ENCODE assay signal across 24 mouse cellular contexts in genomic region chr14:120728107-120728506, GRCm38 (mm10).
DNase-seq lines count a peak whose midpoint lies in the region; ATAC-seq and TF ChIP-seq lines count a peak whose summit lies in the region.
"Had no signal": no experiment of that assay in that cellular context is flagged by ENCODE, and none has a peak within 500 bp of the region (broad histone marks: within the 10 kb centered on the region; RNA-seq: fewer than 3 reads in every experiment).

No protein-coding gene starts in this region.

- dilution Hi-C loops in CH12.LX (cut with MboI; ENCODE audit: extremely low pct_ligation_motif_present, extremely low pct_unique_long_range_greater_than_20kb, low sequenced_read_pairs) = no loop called here

- in situ Hi-C loops in CH12.LX (cut with MboI; ENCODE audit: low pct_ligation_motif_present, low pct_unique_long_range_greater_than_20kb, low sequenced_read_pairs) = no loop called here

- H3K36me3 ChIP-seq in liver, embryonic 14.5 days (replicated peaks; ENCODE audit: control insufficient read depth, insufficient read depth, low read depth) = no peaks in the 10 kb centered on the region
- no peaks in the 10 kb centered on the region for H3K36me3 ChIP-seq in liver, embryonic 11.5 days (ENCODE audit: control insufficient read depth, insufficient read depth, low read length)
- H3K36me3 ChIP-seq in CH12.LX (replicated peaks in 1 of 2; ENCODE audit: control insufficient read depth in 1 of 2, insufficient read depth in 1 of 2, low read length in 1 of 2) = no peaks in the 10 kb centered on the region
- H3K36me3 ChIP-seq in midbrain, embryonic 10.5 days = no peaks in the 10 kb centered on the region
- H3K36me3 ChIP-seq: embryonic facial prominence, embryonic 15.5 days; G1E; intestine, embryonic 15.5 days; liver, embryonic 15.5 days; lung, embryonic 15.5 days had no signal

- TF ChIP-seq CTCF in liver, embryonic 14.5 days (IDR thresholded peaks at IDR 0.05; ENCODE audit: low read depth) = peak; percentile 31
- TF ChIP-seq CTCF in CH12.LX (conservative IDR thresholded peaks at IDR 0.05 in 1 of 2, IDR thresholded peaks at IDR 0.05 in 1 of 2; ENCODE audit: low read depth in 2 of 2, low read length in 2 of 2) = peak in 1 of 2 experiments; percentile 61; a peak in 3 of 4 replicates
- no peak for TF ChIP-seq CTCF in olfactory bulb, adult 2 months (IDR thresholded peaks at IDR 0.05; ENCODE audit: insufficient read depth, low read depth, low read length)

- TF ChIP-seq EP300 in liver, embryonic 14.5 days (IDR thresholded peaks at IDR 0.05; ENCODE audit: low read depth) = no peak
- no peak for TF ChIP-seq EP300 in CH12.LX (IDR thresholded peaks at IDR 0.05; ENCODE audit: low read length)

- H3K79me2 ChIP-seq in CH12.LX (replicated peaks; ENCODE audit: control insufficient read depth, extremely low read depth, insufficient read depth, poor library complexity, severe bottlenecking) = no peaks in the 10 kb centered on the region

- no peaks in the 10 kb centered on the region for H3K9me3 ChIP-seq in liver, embryonic 14.5 days (ENCODE audit: control insufficient read depth, low read length)
- H3K9me3 ChIP-seq in liver, embryonic 11.5 days (ENCODE audit: control insufficient read depth, low read length) = no peaks in the 10 kb centered on the region
- H3K9me3 ChIP-seq in CH12.LX (replicated peaks; ENCODE audit: low read length) = no peaks in the 10 kb centered on the region
- no peaks in the 10 kb centered on the region for H3K9me3 ChIP-seq in midbrain, embryonic 10.5 days (replicated peaks)
- H3K9me3 ChIP-seq: embryonic facial prominence, embryonic 15.5 days; intestine, embryonic 15.5 days; liver, embryonic 15.5 days; lung, embryonic 15.5 days had no signal

- peak; percentile 41 for TF ChIP-seq RAD21 in CH12.LX (IDR thresholded peaks at IDR 0.05; ENCODE audit: low read depth, low read length)

- no peaks in the 10 kb centered on the region for H3K27me3 ChIP-seq in liver, embryonic 14.5 days (ENCODE audit: control insufficient read depth, insufficient read depth, low read length)
- no peaks in the 10 kb centered on the region for H3K27me3 ChIP-seq in liver, embryonic 11.5 days (replicated peaks; ENCODE audit: control insufficient read depth, insufficient read depth, low read length)
- no peaks in the 10 kb centered on the region for H3K27me3 ChIP-seq in CH12.LX (replicated peaks)
- no peaks in the 10 kb centered on the region for H3K27me3 ChIP-seq in midbrain, embryonic 10.5 days (ENCODE audit: low read depth, poor library complexity, severe bottlenecking)
- H3K27me3 ChIP-seq: embryonic facial prominence, embryonic 15.5 days; intestine, embryonic 15.5 days; liver, embryonic 15.5 days; lung, embryonic 15.5 days had no signal

- peaks cover 0 to 3% of the 10 kb centered on the region in 2 experiments; a peak in 1 of 4 replicates for H3K4me1 ChIP-seq in liver, embryonic 14.5 days (replicated peaks; ENCODE audit: control insufficient read depth in 2 of 2, insufficient read depth in 2 of 2, low read length in 1 of 2)
- H3K4me1 ChIP-seq in liver, embryonic 11.5 days (replicated peaks; ENCODE audit: control insufficient read depth, insufficient read depth, low read length) = no peaks in the 10 kb centered on the region
- H3K4me1 ChIP-seq in CH12.LX (ENCODE audit: control insufficient read depth in 1 of 2, insufficient read depth in 2 of 2) = no peaks in the 10 kb centered on the region; a peak in 1 of 4 replicates
- peaks cover 32% of the 10 kb centered on the region for H3K4me1 ChIP-seq in olfactory bulb, adult 2 months (ENCODE audit: control insufficient read depth, insufficient read depth, low read length)
- peaks cover 21% of the 10 kb centered on the region for H3K4me1 ChIP-seq in midbrain, embryonic 10.5 days
- H3K4me1 ChIP-seq: embryonic facial prominence, embryonic 15.5 days; liver, embryonic 15.5 days had no signal

- DNase-seq in liver, embryonic 14.5 days (ENCODE audit: low read depth in 3 of 3, low spot score in 3 of 3) = no peak
- DNase-seq in liver, embryonic 11.5 days (ENCODE audit: low spot score) = no peak
- DNase-seq in CH12.LX (ENCODE audit: extremely low read depth) = peak; percentile 28
- peak; percentile 13 for DNase-seq in R1 (ENCODE audit: low read depth, low spot score)
- no peak for DNase-seq in right cerebral cortex, postnatal 36 days (ENCODE audit: low spot score in 2 of 2)
- DNase-seq in midbrain, embryonic 10.5 days (ENCODE audit: low spot score) = no peak
- DNase-seq: adrenal gland, postnatal 10 days; cerebellum, adult 9-10 months; gastrocnemius, adult 2 months; kidney, adult 9 months; kidney, postnatal 14 days; layer of hippocampus, postnatal 36 days had no signal

- no peak overlapping the region for H3K27ac ChIP-seq in liver, embryonic 14.5 days
- H3K27ac ChIP-seq in liver, embryonic 11.5 days (ENCODE audit: low read depth, low read length) = no peak overlapping the region
- H3K27ac ChIP-seq in CH12.LX (ENCODE audit: insufficient read depth, low read depth) = no peak overlapping the region
- peak overlapping the region; percentile 91; the same call in 1 of the 2 replicates for H3K27ac ChIP-seq in olfactory bulb, adult 2 months (ENCODE audit: insufficient read depth, low read depth, low read length)
- H3K27ac ChIP-seq in midbrain, embryonic 10.5 days (replicated peaks) = no peak overlapping the region
- H3K27ac ChIP-seq: embryonic facial prominence, embryonic 15.5 days; gastrocnemius, adult 2 months; intestine, embryonic 15.5 days; liver, embryonic 15.5 days; lung, embryonic 15.5 days; stomach, postnatal 0 days had no signal

- no peak overlapping the region for H3K4me2 ChIP-seq in liver, embryonic 14.5 days (ENCODE audit: low read depth)
- no peak overlapping the region for H3K4me2 ChIP-seq in liver, embryonic 11.5 days
- H3K4me2 ChIP-seq in CH12.LX (ENCODE audit: insufficient read depth, low read depth, poor library complexity, severe bottlenecking) = no peak overlapping the region
- H3K4me2 ChIP-seq: embryonic facial prominence, embryonic 15.5 days; heart, embryonic 11.5 days; intestine, embryonic 15.5 days; liver, embryonic 15.5 days; lung, embryonic 15.5 days had no signal

- no peak overlapping the region for H3K9ac ChIP-seq in liver, embryonic 14.5 days (replicated peaks)
- no peak overlapping the region for H3K9ac ChIP-seq in liver, embryonic 11.5 days (ENCODE audit: low read depth, low read length)
- H3K9ac ChIP-seq in CH12.LX (ENCODE audit: insufficient read depth, low read depth) = no peak overlapping the region
- H3K9ac ChIP-seq: embryonic facial prominence, embryonic 15.5 days; intestine, embryonic 15.5 days; liver, embryonic 15.5 days; lung, embryonic 15.5 days had no signal

- 71% methylated on average over 10 of the region's 10 CpGs for WGBS in liver, embryonic 14.5 days (ENCODE audit: insufficient replicate concordance)
- 78% methylated on average over 10 of the region's 10 CpGs for WGBS in liver, embryonic 11.5 days
- WGBS in olfactory bulb, adult 2 months = 92% methylated on average over 10 of the region's 10 CpGs
- WGBS in midbrain, embryonic 10.5 days = 88% methylated on average over 10 of the region's 10 CpGs

- no peak overlapping the region for H3K4me3 ChIP-seq in liver, embryonic 14.5 days (ENCODE audit: insufficient read depth in 1 of 2, low read depth in 2 of 2, low read length in 2 of 2)
- H3K4me3 ChIP-seq in liver, embryonic 11.5 days (ENCODE audit: low read depth, low read length) = no peak overlapping the region
- no peak overlapping the region for H3K4me3 ChIP-seq in CH12.LX (replicated peaks in 1 of 3; ENCODE audit: low read depth in 2 of 3, low read length in 2 of 3, poor library complexity in 1 of 3)
- no peak overlapping the region for H3K4me3 ChIP-seq in olfactory bulb, adult 2 months (ENCODE audit: insufficient read depth, low read depth, low read length)
- no peak overlapping the region for H3K4me3 ChIP-seq in midbrain, embryonic 10.5 days
- H3K4me3 ChIP-seq: embryonic facial prominence, embryonic 15.5 days; gastrocnemius, adult 2 months; intestine, embryonic 15.5 days; liver, embryonic 15.5 days; lung, embryonic 15.5 days had no signal

- TF ChIP-seq POLR2A in CH12.LX (IDR thresholded peaks at IDR 0.05; ENCODE audit: low read depth, low read length) = no peak
- TF ChIP-seq POLR2A in olfactory bulb, adult 2 months (IDR thresholded peaks at IDR 0.05; ENCODE audit: insufficient read depth, low read depth, low read length) = no peak

- ATAC-seq in liver, embryonic 14.5 days (ENCODE audit: insufficient read depth) = no peak
- ATAC-seq in liver, embryonic 11.5 days (replicated peaks; ENCODE audit: low FRiP score) = no peak
- ATAC-seq: activated CD4-positive, CD25-positive, alpha-beta regulatory T cell, adult 4 months; forebrain, embryonic 14.5 days; hindbrain, embryonic 16.5 days; intestine, embryonic 15.5 days; Patski had no signal

TF ChIP-seq in CH12.LX, 34 proteins besides CTCF, POLR2A, EP300 and RAD21:
- TF ChIP-seq ZKSCAN1 (IDR thresholded peaks at IDR 0.05; ENCODE audit: borderline replicate concordance, low read depth, low read length) (no peak), SMC3 (IDR thresholded peaks at IDR 0.05; ENCODE audit: low read depth, low read length) (peak; percentile 29; the same call in 1 of the 2 replicates)
TF ChIP-seq in CH12.LX: peak in this region for 1.

Comparison
In these comparisons a context has a peak if more than half of its experiments do, and no peak if none do; other contexts are left out.
1. DNase-seq: peak in CH12.LX (single experiment) and R1 (single experiment); none in liver, embryonic 14.5 days (0 of 3), liver, embryonic 11.5 days (single experiment), right cerebral cortex, postnatal 36 days (0 of 2) and midbrain, embryonic 10.5 days (single experiment).